In the genomic region with DNA sequence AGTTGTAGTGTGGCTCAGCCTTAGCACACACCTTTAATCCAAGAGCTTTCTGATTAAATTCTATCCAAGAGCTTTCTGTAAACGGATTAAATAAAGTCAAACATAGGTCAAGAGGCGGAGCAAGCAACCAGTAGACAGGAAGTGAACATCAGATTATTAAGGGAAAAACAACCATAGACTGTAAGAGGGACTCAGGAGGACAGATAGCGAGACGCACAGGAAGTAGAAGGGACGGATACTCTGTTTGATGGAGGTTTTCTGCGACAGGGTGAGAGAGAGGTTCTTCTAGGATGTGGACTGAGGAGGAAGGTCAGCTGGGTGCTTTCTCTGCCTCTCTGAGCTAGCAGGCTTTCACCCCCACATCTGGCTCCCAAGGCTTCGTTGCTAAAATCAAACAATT, we compare ENCODE assay signal across 13 mouse cellular contexts. TPM values are rescaled to one million over a fixed set of nuclear protein-coding genes. Genes with fewer than 3 reads are reported as not detected.
DNase-seq lines count a peak whose midpoint lies in the region; ATAC-seq lines count a peak whose summit lies in the region.
"Had no signal": no experiment of that assay in that cellular context is flagged by ENCODE, and none has a peak within 500 bp of the region (broad histone marks: within the 10 kb centered on the region; RNA-seq: fewer than 3 reads in every experiment).

No protein-coding gene starts in this region.

- no peaks in the 10 kb centered on the region for H3K36me3 ChIP-seq in heart, embryonic 11.5 days (ENCODE audit: control insufficient read depth, insufficient read depth, low read length)
- peaks cover 14% of the 10 kb centered on the region for H3K36me3 ChIP-seq in erythroblast, embryonic 14.5 days (ENCODE audit: control insufficient read depth)

- H3K27me3 ChIP-seq in heart, embryonic 11.5 days (ENCODE audit: control insufficient read depth, insufficient read depth, low read length): no peaks in the 10 kb centered on the region
- H3K27me3 ChIP-seq in erythroblast, embryonic 14.5 days (ENCODE audit: control insufficient read depth): no peaks in the 10 kb centered on the region

- ATAC-seq in heart, embryonic 11.5 days (replicated peaks; ENCODE audit: insufficient number of reproducible peaks, low FRiP score, low TSS enrichment): no peak
- peak; percentile 52; the same call in 1 of the 2 replicates for ATAC-seq in megakaryocyte-erythroid progenitor cell, adult 5-6 weeks (replicated peaks; ENCODE audit: low FRiP score, low TSS enrichment, poor library complexity, severe bottlenecking)
- ATAC-seq: midbrain, embryonic 16.5 days had no signal

- 0 out of 2 replicates have a peak overlapping the region, but pooled peaks have one; percentile 30 for H3K9ac ChIP-seq in heart, embryonic 11.5 days (ENCODE audit: low read depth, low read length)

- 39% methylated on average over 7 of the region's 7 CpGs for WGBS in heart, embryonic 11.5 days (ENCODE audit: insufficient replicate concordance)

- H3K4me1 ChIP-seq in heart, embryonic 11.5 days (ENCODE audit: control insufficient read depth, insufficient read depth, low read length): peaks cover 10% of the 10 kb centered on the region
- H3K4me1 ChIP-seq in erythroblast, embryonic 14.5 days (ENCODE audit: control insufficient read depth): peaks cover 91% of the 10 kb centered on the region

- no peak for DNase-seq in heart, adult 11 months
- peak; percentile 70 for DNase-seq in CD4-positive, CD25-positive, alpha-beta regulatory T cell, adult 2 months (ENCODE audit: low read depth, low spot score)
- no peak for DNase-seq in frontal cortex, postnatal 25 days (ENCODE audit: low spot score in 2 of 2)
- DNase-seq in right cerebral cortex, postnatal 36 days (ENCODE audit: low spot score in 2 of 2): no peak
- no peak for DNase-seq in layer of hippocampus, adult 8-10 months (ENCODE audit: low spot score in 2 of 2)
- DNase-seq: adrenal gland, postnatal 25 days; cerebellum, adult 18-20 months; kidney, adult 2 months; lung, adult 2 months had no signal

- no peak overlapping the region for H3K4me2 ChIP-seq in heart, embryonic 11.5 days

- no peak overlapping the region for H3K27ac ChIP-seq in heart, embryonic 11.5 days (ENCODE audit: low read depth, low read length)

- H3K4me3 ChIP-seq in heart, embryonic 11.5 days (ENCODE audit: low read depth, low read length): no peak overlapping the region
- peak overlapping the region; percentile 50 for H3K4me3 ChIP-seq in erythroblast, embryonic 14.5 days (replicated peaks)

- no peaks in the 10 kb centered on the region for H3K9me3 ChIP-seq in heart, embryonic 11.5 days (replicated peaks; ENCODE audit: control insufficient read depth, low read length)
- H3K9me3 ChIP-seq in erythroblast, embryonic 14.5 days (ENCODE audit: control insufficient read depth, low read length): peaks cover 3% of the 10 kb centered on the region; the same call in 1 of the 2 replicates

RNA-seq across cellular contexts. Expression of gene Dok1, which starts 23.3 kb away (rescaled TPM):
- polyA plus RNA-seq in heart, embryonic 11.5 days (2014; fragmentation: Nextera tagmentation; extraction: Ambion mirVana): 6.3 and 6.8 TPM in 2 replicates
- 27.8 and 28.7 TPM in 2 replicates for polyA plus RNA-seq in erythroblast, embryonic 14.5 days (2012)
- total RNA-seq in megakaryocyte-erythroid progenitor cell, adult 5-6 weeks (2014; fragmentation: Nextera tagmentation): 15.0 and 25.0 TPM in 2 replicates
- 24.2 and 46.1 TPM in 2 replicates for total RNA-seq in megakaryocyte-erythroid progenitor cell, adult 5-6 weeks (2017)
- total RNA-seq in layer of hippocampus, adult 8-10 months (2022): 1 to 10 TPM; 3.3 to 7.4 (median 5.0) TPM

RNA-seq across cellular contexts. Expression of gene Loxl3, which starts 24.0 kb away (rescaled TPM):
- 4.5 and 5.7 TPM in 2 replicates for polyA plus RNA-seq in heart, embryonic 11.5 days (2014; fragmentation: Nextera tagmentation; extraction: Ambion mirVana)
- polyA plus RNA-seq in erythroblast, embryonic 14.5 days (2012): 0.01 and 0.02 TPM in 2 replicates
- 0.67 and 8.2 TPM in 2 replicates for total RNA-seq in megakaryocyte-erythroid progenitor cell, adult 5-6 weeks (2014; fragmentation: Nextera tagmentation)
- 0.61 and 0.88 TPM in 2 replicates for total RNA-seq in megakaryocyte-erythroid progenitor cell, adult 5-6 weeks (2017)
- 1 to 10 TPM; 2.5 to 4.7 (median 3.2) TPM for total RNA-seq in layer of hippocampus, adult 8-10 months (2022)

RNA-seq across cellular contexts. Expression of gene Aup1, which starts 44.3 kb away (rescaled TPM):
- polyA plus RNA-seq in heart, embryonic 11.5 days (2014; fragmentation: Nextera tagmentation; extraction: Ambion mirVana): 99.8 and 109 TPM in 2 replicates
- 310 and 339 TPM in 2 replicates for polyA plus RNA-seq in erythroblast, embryonic 14.5 days (2012)
- 246 and 368 TPM in 2 replicates for total RNA-seq in megakaryocyte-erythroid progenitor cell, adult 5-6 weeks (2014; fragmentation: Nextera tagmentation)
- total RNA-seq in megakaryocyte-erythroid progenitor cell, adult 5-6 weeks (2017): 115 and 128 TPM in 2 replicates
- total RNA-seq in layer of hippocampus, adult 8-10 months (2022): 100 to 1,000 TPM; 123 to 153 (median 136) TPM

RNA-seq across cellular contexts. Expression of gene Htra2, which starts 45.1 kb away (rescaled TPM):
- polyA plus RNA-seq in heart, embryonic 11.5 days (2014; fragmentation: Nextera tagmentation; extraction: Ambion mirVana): 41.8 and 43.3 TPM in 2 replicates
- 6.2 and 6.6 TPM in 2 replicates for polyA plus RNA-seq in erythroblast, embryonic 14.5 days (2012)
- 225 and 296 TPM in 2 replicates for total RNA-seq in megakaryocyte-erythroid progenitor cell, adult 5-6 weeks (2014; fragmentation: Nextera tagmentation)
- total RNA-seq in megakaryocyte-erythroid progenitor cell, adult 5-6 weeks (2017): 97.5 and 128 TPM in 2 replicates
- total RNA-seq in layer of hippocampus, adult 8-10 months (2022): 10 to 100 TPM; 50.0 to 60.6 (median 51.8) TPM

RNA-seq across cellular contexts. Expression of gene Dqx1, which starts 47.6 kb away (rescaled TPM):
- 0.24 and 0.30 TPM in 2 replicates for polyA plus RNA-seq in heart, embryonic 11.5 days (2014; fragmentation: Nextera tagmentation; extraction: Ambion mirVana)
- 0.14 and 0.18 TPM in 2 replicates for polyA plus RNA-seq in erythroblast, embryonic 14.5 days (2012)
- total RNA-seq in megakaryocyte-erythroid progenitor cell, adult 5-6 weeks (2014; fragmentation: Nextera tagmentation): 6.0 and 7.9 TPM in 2 replicates
- total RNA-seq in megakaryocyte-erythroid progenitor cell, adult 5-6 weeks (2017): 0.56 and 1.0 TPM in 2 replicates
- 1 to 10 TPM in 3 of 4 experiments, under 1 TPM in 1; 0.41 to 2.1 (median 1.5) TPM for total RNA-seq in layer of hippocampus, adult 8-10 months (2022)
